Mouse (Mus musculus) embryonic facial prominence, embryonic 13.5 days (tissue): ENCODE measurements around the gene Ctsw. TPM values are rescaled to one million over a fixed set of nuclear protein-coding genes. Genes with fewer than 3 reads are reported as not detected.

Source experiments
- ATAC-seq: fragments of 200-750 bp; cut with Nextera tagmentation; 2 replicates; pipeline ENCODE4 v1.8.0; 2017; ENCODE audit warnings: low read depth; ENCODE audit not compliant: insufficient number of reproducible peaks, insufficient read depth, low FRiP score, low TSS enrichment
- H3K27ac ChIP-seq: fragments of 300-500 bp; sonication (generic); 2 replicates; pipeline ENCODE4 v1.5.1; 2015; ENCODE audit warnings: moderate library complexity, mild to moderate bottlenecking, inconsistent platforms
- H3K27me3 ChIP-seq: fragments of 300-500 bp; sonication (generic); 2 replicates; pipeline ENCODE4 v1.6.1; 2015; ENCODE audit warnings: mild to moderate bottlenecking, inconsistent platforms
- H3K36me3 ChIP-seq: fragments of 300-500 bp; sonication (generic); 2 replicates; pipeline ENCODE4 v1.6.1; 2015; ENCODE audit warnings: mild to moderate bottlenecking, inconsistent platforms
- H3K4me1 ChIP-seq: fragments of 300-500 bp; sonication (generic); 2 replicates; pipeline ENCODE4 v1.6.1; 2015; ENCODE audit warnings: inconsistent platforms
- H3K4me2 ChIP-seq: fragments of 300-500 bp; sonication (generic); 2 replicates; pipeline ENCODE4 v1.6.1; 2015; ENCODE audit warnings: moderate library complexity, mild to moderate bottlenecking, inconsistent platforms
- H3K4me3 ChIP-seq: fragments of 300-500 bp; sonication (generic); 2 replicates; pipeline ENCODE4 v1.5.1; 2015; ENCODE audit warnings: mild to moderate bottlenecking, inconsistent platforms
- H3K9ac ChIP-seq: fragments of 300-500 bp; sonication (generic); 2 replicates; pipeline ENCODE4 v1.6.1; 2015; ENCODE audit warnings: mild to moderate bottlenecking, inconsistent platforms
- H3K9me3 ChIP-seq: fragments of 300-500 bp; sonication (generic); 2 replicates; pipeline ENCODE4 v1.6.1; 2016; ENCODE audit warnings: inconsistent platforms
- WGBS: fragments of 180-500 bp; shearing (Covaris S2); methylation state at CpG from one replicate; pipeline ENCODE4 v1.1.7; 2015; ENCODE audit warnings: mixed read lengths; 5-methylcytosine and 5-hydroxymethylcytosine counted together
- polyA plus RNA-seq: library from polyadenylated mRNA; unstranded; fragments of >200 nt; fragmentation: Nextera tagmentation; extraction: Ambion mirVana; gene quantifications from 2 replicates; pipeline ENCODE4 v1.2.1, GENCODE M21; 2015

The Ctsw gene
- polyA plus RNA-seq, 1 experiment from 2014 or later = 2.4 TPM

GRCm38 (mm10) chr19:5445747-5446146 lies 22.6 kb downstream of the Ctsw start:
- peaks cover 17% of the 10 kb centered on the region for H3K4me1 ChIP-seq
- WGBS = 92% methylated on average over 5 of the region's 5 CpGs

GRCm38 (mm10) chr19:5444954-5445353 lies 23.4 kb downstream of the Ctsw start:
- WGBS = 25% methylated on average over 7 of the region's 7 CpGs
- no peaks in the 10 kb centered on the region for H3K36me3 ChIP-seq
- peaks cover 17% of the 10 kb centered on the region for H3K4me1 ChIP-seq
- peak overlapping the region; percentile 36; the same call in 1 of the 2 replicates for H3K9ac ChIP-seq
- H3K9me3 ChIP-seq = no peaks in the 10 kb centered on the region
- no peak overlapping the region for H3K27ac ChIP-seq
- H3K4me2 ChIP-seq = no peak overlapping the region
- no peak for ATAC-seq
- peaks cover 46% of the 10 kb centered on the region for H3K27me3 ChIP-seq
- H3K4me3 ChIP-seq = no peak overlapping the region

More at GRCm38 (mm10) chr19:5445747-5446146, 22.6 kb downstream of the Ctsw start:
- H3K4me3 ChIP-seq = no peak overlapping the region
- H3K27ac ChIP-seq = no peak overlapping the region
- H3K4me2 ChIP-seq = no peak overlapping the region
- no peaks in the 10 kb centered on the region for H3K36me3 ChIP-seq
- H3K27me3 ChIP-seq = peaks cover 54% of the 10 kb centered on the region
- no peak for ATAC-seq
- no peaks in the 10 kb centered on the region for H3K9me3 ChIP-seq
- H3K9ac ChIP-seq = no peak overlapping the region

GRCm38 (mm10) chr19:5444371-5444908 lies 23.9 kb downstream of the Ctsw start:
- peak overlapping the region; percentile 36; the same call in 1 of the 2 replicates for H3K9ac ChIP-seq
- H3K27me3 ChIP-seq = peaks cover 41% of the 10 kb centered on the region
- WGBS = 64% methylated on average over 9 of the region's 9 CpGs
- no peak for ATAC-seq
- H3K27ac ChIP-seq = no peak overlapping the region
- no peak overlapping the region for H3K4me3 ChIP-seq
- no peaks in the 10 kb centered on the region for H3K9me3 ChIP-seq
- no peaks in the 10 kb centered on the region for H3K36me3 ChIP-seq
- peaks cover 17% of the 10 kb centered on the region for H3K4me1 ChIP-seq
- no peak overlapping the region for H3K4me2 ChIP-seq

- H3K9ac ChIP-seq = peak overlapping the region; percentile 68
- WGBS = 62% methylated on average over 7 of the region's 7 CpGs
- H3K4me3 ChIP-seq = peak overlapping the region; percentile 40
Observed at GRCm38 (mm10) chr19:5433951-5434350, 34.4 kb downstream of the Ctsw start.

GRCm38 (mm10) chr19:5432992-5433852 lies 35.1 kb downstream of the Ctsw start:
- ATAC-seq = peak; percentile 45; the same call in 1 of the 2 replicates
- Histone ChIP-seq H3K27ac (peak overlapping the region; percentile 76), H3K36me3 (peaks cover 6% of the 10 kb centered on the region; the same call in 1 of the 2 replicates), H3K9ac (peak overlapping the region; percentile 68), H3K27me3 (no peaks in the 10 kb centered on the region), H3K4me3 (peak overlapping the region; percentile 40), H3K4me2 (peak overlapping the region; percentile 72), H3K4me1 (peaks cover 19% of the 10 kb centered on the region), H3K9me3 (no peaks in the 10 kb centered on the region)
- WGBS = 7% methylated on average over 16 of the region's 16 CpGs

More at GRCm38 (mm10) chr19:5433951-5434350, 34.4 kb downstream of the Ctsw start:
- no peaks in the 10 kb centered on the region for H3K27me3 ChIP-seq
- no peak for ATAC-seq
- peaks cover 19% of the 10 kb centered on the region for H3K4me1 ChIP-seq
- no peaks in the 10 kb centered on the region for H3K9me3 ChIP-seq
- H3K27ac ChIP-seq = peak overlapping the region; percentile 76; the same call in 1 of the 2 replicates
- peak overlapping the region; percentile 72 for H3K4me2 ChIP-seq
- 0 out of 2 replicates have a peak, but pooled peaks cover 3% of the 10 kb centered on the region for H3K36me3 ChIP-seq

GRCm38 (mm10) chr19:5431911-5432464 lies 36.3 kb downstream of the Ctsw start:
- no peak for ATAC-seq
- H3K4me3 ChIP-seq = no peak overlapping the region
- H3K4me1 ChIP-seq = peaks cover 22% of the 10 kb centered on the region
- peaks cover 10% of the 10 kb centered on the region for H3K36me3 ChIP-seq
- H3K27me3 ChIP-seq = no peaks in the 10 kb centered on the region
- H3K9ac ChIP-seq = peak overlapping the region; percentile 7; the same call in 1 of the 2 replicates
- no peak overlapping the region for H3K4me2 ChIP-seq
- no peak overlapping the region for H3K27ac ChIP-seq
- no peaks in the 10 kb centered on the region for H3K9me3 ChIP-seq
- WGBS = 74% methylated on average over 4 of the region's 4 CpGs

GRCm38 (mm10) chr19:5430408-5430807 lies 37.9 kb downstream of the Ctsw start:
- no peak overlapping the region for H3K4me2 ChIP-seq
- no peak overlapping the region for H3K27ac ChIP-seq
- H3K9ac ChIP-seq = no peak overlapping the region
- peaks cover 22% of the 10 kb centered on the region for H3K36me3 ChIP-seq
- ATAC-seq = no peak
- H3K9me3 ChIP-seq = no peaks in the 10 kb centered on the region
- no peak overlapping the region for H3K4me3 ChIP-seq
- no peaks in the 10 kb centered on the region for H3K27me3 ChIP-seq
- WGBS = 87% methylated on average over 1 of the region's 1 CpGs
- H3K4me1 ChIP-seq = peaks cover 35% of the 10 kb centered on the region

- Histone ChIP-seq H3K9ac (no peak overlapping the region), H3K27ac (no peak overlapping the region), H3K4me3 (no peak overlapping the region), H3K27me3 (no peaks in the 10 kb centered on the region), H3K4me2 (no peak overlapping the region), H3K36me3 (peaks cover 22% of the 10 kb centered on the region), H3K9me3 (no peaks in the 10 kb centered on the region), H3K4me1 (peaks cover 35% of the 10 kb centered on the region)
- ATAC-seq = no peak
- 73% methylated on average over 8 of the region's 8 CpGs for WGBS
Observed at GRCm38 (mm10) chr19:5429806-5430205, 38.5 kb downstream of the Ctsw start.

- H3K4me3 ChIP-seq = no peak overlapping the region
- WGBS = 83% methylated on average over 4 of the region's 4 CpGs
- no peak for ATAC-seq
Observed at GRCm38 (mm10) chr19:5429219-5429618, 39.1 kb downstream of the Ctsw start.

GRCm38 (mm10) chr19:5428083-5428482 lies 40.2 kb downstream of the Ctsw start:
- Histone ChIP-seq H3K9me3 (no peaks in the 10 kb centered on the region), H3K36me3 (peaks cover 24% of the 10 kb centered on the region), H3K4me3 (no peak overlapping the region), H3K4me2 (no peak overlapping the region), H3K4me1 (peaks cover 34% of the 10 kb centered on the region), H3K27me3 (no peaks in the 10 kb centered on the region), H3K27ac (peak overlapping the region; percentile 48; the same call in 1 of the 2 replicates), H3K9ac (no peak overlapping the region)
- ATAC-seq = no peak
- WGBS = 73% methylated on average over 2 of the region's 2 CpGs

More at GRCm38 (mm10) chr19:5429219-5429618, 39.1 kb downstream of the Ctsw start:
- H3K36me3 ChIP-seq = peaks cover 22% of the 10 kb centered on the region
- 0 out of 2 replicates have a peak overlapping the region, but pooled peaks have one; percentile 6 for H3K9ac ChIP-seq
- H3K27me3 ChIP-seq = no peaks in the 10 kb centered on the region
- no peaks in the 10 kb centered on the region for H3K9me3 ChIP-seq
- H3K4me1 ChIP-seq = peaks cover 35% of the 10 kb centered on the region
- no peak overlapping the region for H3K4me2 ChIP-seq
- H3K27ac ChIP-seq = 0 out of 2 replicates have a peak overlapping the region, but pooled peaks have one; percentile 33

GRCm38 (mm10) chr19:5426640-5427290 lies 41.5 kb downstream of the Ctsw start:
- 91% methylated on average over 13 of the region's 13 CpGs for WGBS
- Histone ChIP-seq H3K9ac (peak overlapping the region; percentile 93), H3K4me2 (peak overlapping the region; percentile 79)

More at GRCm38 (mm10) chr19:5426640-5427290, 41.5 kb downstream of the Ctsw start:
- no peaks in the 10 kb centered on the region for H3K27me3 ChIP-seq
- peaks cover 37% of the 10 kb centered on the region for H3K36me3 ChIP-seq
- no peak overlapping the region for H3K27ac ChIP-seq
- no peaks in the 10 kb centered on the region for H3K9me3 ChIP-seq
- no peak for ATAC-seq
- peaks cover 37% of the 10 kb centered on the region for H3K4me1 ChIP-seq
- peak overlapping the region; percentile 72 for H3K4me3 ChIP-seq
